Comparison of ENCODE assay signal across 10 mouse cellular contexts in the genomic region with DNA sequence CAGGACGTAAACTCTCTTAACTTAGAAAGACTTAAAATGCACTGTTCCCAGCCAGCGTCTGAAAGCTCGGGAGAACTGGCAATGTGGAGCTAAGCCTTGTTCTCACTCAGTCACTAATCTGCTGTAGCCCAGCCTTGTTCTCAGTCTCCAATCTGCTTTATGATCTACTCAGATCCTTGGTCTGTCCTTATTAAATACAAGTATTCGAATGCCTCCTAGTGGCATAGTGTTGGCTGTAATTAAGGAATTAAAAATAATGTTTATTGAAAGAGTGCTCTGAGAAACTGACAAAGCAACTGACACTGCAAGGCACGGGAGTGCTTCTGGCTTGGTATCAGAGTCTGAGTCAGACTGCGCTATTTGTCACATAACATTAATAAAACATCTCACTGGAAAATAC.
A peak's percentile ranks its signal among the peaks of the same experiment; 100 is the strongest.
DNase-seq lines count a peak whose midpoint lies in the region; ATAC-seq and TF ChIP-seq lines count a peak whose summit lies in the region.
"Had no signal": no experiment of that assay in that cellular context is flagged by ENCODE, and none has a peak within 500 bp of the region (broad histone marks: within the 10 kb centered on the region; RNA-seq: fewer than 3 reads in every experiment).

No protein-coding gene starts in this region.

- peak; percentile 73 for TF ChIP-seq CTCF in layer of hippocampus, adult 2 months (conservative IDR thresholded peaks at IDR 0.05)

- H3K27me3 ChIP-seq in midbrain, embryonic 15.5 days (replicated peaks): no peaks in the 10 kb centered on the region
- H3K27me3 ChIP-seq: embryonic facial prominence, embryonic 12.5 days; neural tube, embryonic 12.5 days had no signal

- 0 out of 2 replicates have a peak, but pooled peaks have one; percentile 55 for ATAC-seq in erythroblast, adult 5-6 weeks (replicated peaks; ENCODE audit: low FRiP score, poor library complexity, severe bottlenecking)
- peak; percentile 75 for ATAC-seq in midbrain, embryonic 15.5 days (replicated peaks)
- no peak for ATAC-seq in activated CD4-positive, CD25-positive, alpha-beta regulatory T cell, adult 4 months

- peaks cover 11% of the 10 kb centered on the region for H3K4me1 ChIP-seq in midbrain, embryonic 15.5 days
- H3K4me1 ChIP-seq: embryonic facial prominence, embryonic 12.5 days; neural tube, embryonic 12.5 days had no signal

- H3K4me3 ChIP-seq in layer of hippocampus, adult 2 months: no peak overlapping the region; the same call in 1 of the 2 replicates
- no peak overlapping the region for H3K4me3 ChIP-seq in midbrain, embryonic 15.5 days
- H3K4me3 ChIP-seq: embryonic facial prominence, embryonic 12.5 days; neural tube, embryonic 12.5 days had no signal

- no peaks in the 10 kb centered on the region for H3K36me3 ChIP-seq in midbrain, embryonic 15.5 days (replicated peaks)
- H3K36me3 ChIP-seq: embryonic facial prominence, embryonic 12.5 days; neural tube, embryonic 12.5 days had no signal

- peak; percentile 36 for DNase-seq in cerebellum, adult 9-10 months
- no peak for DNase-seq in cerebellum, adult 18-20 months
- DNase-seq in layer of hippocampus, adult 2 months (ENCODE audit: low spot score in 2 of 2): peak in 1 of 2 experiments; percentile 52
- no peak for DNase-seq in layer of hippocampus, postnatal 36 days
- DNase-seq in adrenal gland, adult (ENCODE audit: inconsistent age in 2 of 2, low spot score in 1 of 2): no peak

- H3K4me2 ChIP-seq in midbrain, embryonic 15.5 days: no peak overlapping the region
- H3K4me2 ChIP-seq: embryonic facial prominence, embryonic 12.5 days; neural tube, embryonic 12.5 days had no signal

- H3K9ac ChIP-seq in midbrain, embryonic 15.5 days: no peak overlapping the region
- H3K9ac ChIP-seq: embryonic facial prominence, embryonic 12.5 days; neural tube, embryonic 12.5 days had no signal

- WGBS in midbrain, embryonic 15.5 days: 43% methylated on average over 6 of the region's 6 CpGs

- peak overlapping the region; percentile 21; the same call in 1 of the 2 replicates for H3K27ac ChIP-seq in layer of hippocampus, adult 2 months
- H3K27ac ChIP-seq in midbrain, embryonic 15.5 days: 0 out of 2 replicates have a peak overlapping the region, but pooled peaks have one; percentile 8
- H3K27ac ChIP-seq: embryonic facial prominence, embryonic 12.5 days; neural tube, embryonic 12.5 days had no signal

- H3K9me3 ChIP-seq in midbrain, embryonic 15.5 days: no peaks in the 10 kb centered on the region
- H3K9me3 ChIP-seq: embryonic facial prominence, embryonic 12.5 days; neural tube, embryonic 12.5 days had no signal
